Comparison of ENCODE assay signal across 9 mouse cellular contexts in the genomic region with DNA sequence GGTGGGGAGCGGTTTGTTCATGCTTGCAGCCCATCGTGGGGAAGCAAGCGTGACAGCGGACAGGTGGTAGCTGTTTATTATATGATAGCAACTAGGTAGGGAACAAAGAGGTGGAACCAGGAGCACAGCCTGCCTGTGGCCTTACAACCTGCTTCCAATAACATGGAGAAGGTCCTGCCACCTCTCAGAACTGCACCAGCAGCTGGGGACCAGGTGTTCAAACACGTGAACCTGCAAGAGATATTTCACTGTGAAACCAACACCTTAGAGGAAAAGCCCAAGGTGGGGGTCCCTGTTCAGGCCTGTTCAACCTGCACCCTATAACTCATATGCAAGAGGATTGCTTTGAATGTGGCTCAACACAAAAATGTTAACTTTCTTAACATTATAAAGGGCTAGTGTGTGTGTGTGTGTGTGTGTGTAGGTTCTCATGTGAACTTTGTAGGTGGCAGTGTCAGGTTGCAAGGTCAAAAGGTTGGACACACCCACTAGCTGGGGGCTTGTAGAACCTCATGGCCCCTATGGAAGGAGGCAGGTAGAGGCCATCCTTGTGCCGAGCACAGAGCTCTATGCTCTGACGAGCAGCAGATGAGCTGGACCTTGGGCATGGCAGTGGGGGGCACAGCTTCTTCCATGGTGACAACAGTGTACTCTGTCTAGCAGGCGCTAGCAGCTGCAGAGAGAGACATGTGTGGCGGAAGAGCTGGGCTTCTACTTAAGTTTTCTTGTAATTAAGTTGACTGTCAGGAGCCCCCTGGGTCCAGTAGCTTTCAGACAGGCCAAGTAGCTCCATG.
A peak's percentile ranks its signal among the peaks of the same experiment; 100 is the strongest.
DNase-seq lines count a peak whose midpoint lies in the region; ATAC-seq and TF ChIP-seq lines count a peak whose summit lies in the region.
"Had no signal": no experiment of that assay in that cellular context is flagged by ENCODE, and none has a peak within 500 bp of the region (broad histone marks: within the 10 kb centered on the region; RNA-seq: fewer than 3 reads in every experiment).

No protein-coding gene starts in this region.

- no peak for DNase-seq in heart, adult 8-10 months (ENCODE audit: low spot score)
- no peak for DNase-seq in lung, postnatal 14 days
- no peak for DNase-seq in lung, postnatal 25 days (ENCODE audit: low spot score)
- no peak for DNase-seq in left cerebral cortex, adult 11 months (ENCODE audit: low spot score)

- H3K4me2 ChIP-seq in heart, embryonic 14.5 days (ENCODE audit: low read length): peak overlapping the region; percentile 59
- H3K4me2 ChIP-seq in forebrain, embryonic 15.5 days (replicated peaks): no peak overlapping the region
- H3K4me2 ChIP-seq in limb, embryonic 12.5 days: peak overlapping the region; percentile 20

- H3K36me3 ChIP-seq in heart, embryonic 14.5 days (ENCODE audit: control insufficient read depth, insufficient read depth, low read length): no peaks in the 10 kb centered on the region
- H3K36me3 ChIP-seq in forebrain, embryonic 15.5 days: no peaks in the 10 kb centered on the region
- H3K36me3 ChIP-seq in limb, embryonic 12.5 days: no peaks in the 10 kb centered on the region

- no peak for TF ChIP-seq POLR2A in cortical plate, adult 2 months (IDR thresholded peaks at IDR 0.05; ENCODE audit: extremely low read depth, insufficient read depth, low read length)

- no peaks in the 10 kb centered on the region for H3K9me3 ChIP-seq in heart, embryonic 14.5 days (ENCODE audit: control insufficient read depth, low read length)
- H3K9me3 ChIP-seq in forebrain, embryonic 15.5 days: no peaks in the 10 kb centered on the region
- H3K9me3 ChIP-seq in limb, embryonic 12.5 days: no peaks in the 10 kb centered on the region

- no peaks in the 10 kb centered on the region for H3K27me3 ChIP-seq in heart, embryonic 14.5 days (ENCODE audit: control insufficient read depth, insufficient read depth, low read length)
- no peaks in the 10 kb centered on the region for H3K27me3 ChIP-seq in forebrain, embryonic 15.5 days
- no peaks in the 10 kb centered on the region for H3K27me3 ChIP-seq in limb, embryonic 12.5 days

- H3K4me1 ChIP-seq in heart, embryonic 14.5 days (ENCODE audit: control insufficient read depth in 2 of 2, insufficient read depth in 2 of 2, low read length in 2 of 2): peaks cover 9 to 17% of the 10 kb centered on the region in 2 experiments
- peaks cover 20% of the 10 kb centered on the region for H3K4me1 ChIP-seq in cortical plate, adult 2 months (ENCODE audit: control insufficient read depth, insufficient read depth, low read length)
- peaks cover 36% of the 10 kb centered on the region for H3K4me1 ChIP-seq in forebrain, embryonic 15.5 days
- H3K4me1 ChIP-seq in limb, embryonic 12.5 days (replicated peaks): peaks cover 26% of the 10 kb centered on the region

- H3K4me3 ChIP-seq in heart, embryonic 14.5 days (ENCODE audit: control insufficient read depth in 1 of 2, insufficient read depth in 1 of 2, low read depth in 1 of 2, low read length in 2 of 2): peak overlapping the region in 1 of 2 experiments; percentile 10; a peak in 1 of 4 replicates
- no peak overlapping the region for H3K4me3 ChIP-seq in cortical plate, adult 2 months (ENCODE audit: insufficient read depth, low read length)
- H3K4me3 ChIP-seq in forebrain, embryonic 15.5 days: no peak overlapping the region
- no peak overlapping the region for H3K4me3 ChIP-seq in limb, embryonic 12.5 days (replicated peaks)

- H3K27ac ChIP-seq in heart, embryonic 14.5 days (replicated peaks in 1 of 2; ENCODE audit: control insufficient read depth in 1 of 2, insufficient read depth in 1 of 2, low read depth in 2 of 2, low read length in 2 of 2): peak overlapping the region in 1 of 2 experiments; percentile 16; a peak in 2 of 4 replicates
- 0 out of 2 replicates have a peak overlapping the region, but pooled peaks have one; percentile 5 for H3K27ac ChIP-seq in cortical plate, adult 2 months (ENCODE audit: insufficient read depth, low read length)
- H3K27ac ChIP-seq in forebrain, embryonic 15.5 days (replicated peaks): peak overlapping the region; percentile 81
- H3K27ac ChIP-seq in limb, embryonic 12.5 days: peak overlapping the region; percentile 53; the same call in 1 of the 2 replicates

- H3K9ac ChIP-seq in heart, embryonic 14.5 days (ENCODE audit: low read length): no peak overlapping the region
- no peak overlapping the region for H3K9ac ChIP-seq in forebrain, embryonic 15.5 days (replicated peaks)
- no peak overlapping the region for H3K9ac ChIP-seq in limb, embryonic 12.5 days (replicated peaks)

- no peak for ATAC-seq in heart, embryonic 14.5 days (ENCODE audit: insufficient number of reproducible peaks, insufficient read depth, low FRiP score, low read depth)
- ATAC-seq in forebrain, embryonic 15.5 days (replicated peaks): no peak
- no peak for ATAC-seq in limb, embryonic 12.5 days (ENCODE audit: insufficient number of reproducible peaks, insufficient read depth, low FRiP score, low TSS enrichment, low read depth)
- ATAC-seq: CD4-positive, CD25-positive, alpha-beta regulatory T cell, adult 4 months had no signal

- WGBS in heart, embryonic 14.5 days: 63% methylated on average over 9 of the region's 9 CpGs
- WGBS in forebrain, embryonic 15.5 days: 67% methylated on average over 9 of the region's 9 CpGs
- 43% methylated on average over 9 of the region's 9 CpGs for WGBS in limb, embryonic 12.5 days

- TF ChIP-seq CTCF in cortical plate, adult 2 months (IDR thresholded peaks at IDR 0.05; ENCODE audit: extremely low read depth, insufficient read depth, low read length): no peak
